Mouse (Mus musculus): ENCODE measurements around the gene Tprgl.

The Tprgl gene

DNA sequence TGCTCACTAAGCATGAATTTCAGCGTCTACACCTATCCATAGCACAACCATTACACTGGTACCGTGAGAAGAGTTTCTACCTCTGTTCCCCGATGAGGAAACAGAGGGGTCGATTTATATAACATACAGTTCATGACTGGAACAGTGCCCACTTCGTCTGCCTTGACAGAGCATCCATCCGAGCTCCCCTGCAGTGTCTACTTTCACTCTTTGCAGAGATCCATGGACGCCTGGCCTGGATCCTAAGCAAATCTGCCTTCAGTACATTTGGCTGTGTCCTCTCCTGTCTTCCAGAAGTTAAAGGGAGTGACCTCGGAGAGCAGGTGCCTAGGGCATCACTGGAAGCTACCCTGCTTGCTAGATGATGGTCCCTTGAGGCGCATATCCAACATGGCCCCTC lies 41.3 kb downstream of the Tprgl start:
- DNase-seq (ENCODE audit: extremely low read depth, low read depth), result no peak

DNA sequence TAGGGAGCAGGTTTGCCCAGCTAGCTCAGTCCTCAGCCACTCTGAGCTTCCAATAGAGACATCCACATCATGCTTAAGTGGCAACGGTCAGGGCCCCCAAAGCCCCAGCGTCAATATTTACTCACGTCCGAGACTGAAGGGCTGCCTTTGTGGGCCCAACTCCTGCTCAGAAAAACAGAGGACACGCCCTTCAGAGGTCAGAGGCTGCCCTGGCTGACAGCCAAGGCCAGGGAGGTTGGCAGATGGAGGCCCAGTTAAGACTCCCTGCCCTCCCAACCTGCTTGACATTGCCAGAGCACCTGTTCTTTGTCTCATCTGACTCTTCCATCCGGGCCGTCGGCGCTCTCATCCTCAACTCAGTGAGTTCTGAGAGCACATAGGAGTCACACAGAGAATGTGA lies 41.7 kb downstream of the Tprgl start:
- DNase-seq (ENCODE audit: extremely low read depth, low read depth), result no peak

- DNase-seq (ENCODE audit: extremely low read depth, low read depth), result no peak
Observed at GRCm38 (mm10) chr4:154116421-154116820, 44.0 kb downstream of the Tprgl start.

DNA sequence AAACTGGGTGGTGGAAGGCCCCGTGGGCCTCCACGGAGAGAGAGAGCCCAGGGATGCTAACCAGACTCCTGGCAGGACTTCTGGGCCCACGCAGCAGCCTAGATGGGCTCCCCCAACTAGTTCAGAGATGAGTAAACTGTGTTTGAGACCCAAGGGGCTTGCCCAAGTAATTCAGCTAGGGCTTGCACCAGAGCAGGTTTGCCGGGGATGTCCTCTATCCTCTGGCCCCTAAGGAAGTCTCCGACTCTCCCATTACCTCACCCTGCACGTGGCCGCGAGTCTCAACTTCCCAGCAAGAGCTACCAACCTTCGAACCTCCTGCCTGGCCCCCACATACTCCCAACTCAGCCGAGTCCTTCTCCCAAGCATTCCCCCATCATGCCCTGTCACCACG lies 50.6 kb downstream of the Tprgl start:
- no peak for DNase-seq (ENCODE audit: extremely low read depth, low read depth)

GRCm38 (mm10) chr4:154109216-154109849 lies 51.1 kb downstream of the Tprgl start:
- DNase-seq (ENCODE audit: extremely low read depth, low read depth), result no peak

Measured in MEL-GATA-1-ER (cell line).